Mouse (Mus musculus) brain, embryonic 14.5 days (tissue): ENCODE measurements around the gene Shkbp1.

ENCODE experiments used
- CTCF ChIP-seq: fragments of 200-500 bp; IDR thresholded peaks from 2 replicates; pipeline ENCODE4 v1.5.1; 2012; ENCODE audit warnings: inconsistent platforms, mild to moderate bottlenecking, moderate library complexity, borderline replicate concordance; ENCODE audit not compliant: insufficient read depth, insufficient read length; ENCODE audit errors: extremely low read depth
- POLR2A ChIP-seq: fragments of 200-500 bp; IDR thresholded peaks from 2 replicates; pipeline ENCODE4 v1.6.1; 2012; ENCODE audit warnings: mild to moderate bottlenecking, inconsistent platforms, borderline replicate concordance; ENCODE audit not compliant: poor library complexity, insufficient read depth, insufficient read length, severe bottlenecking; ENCODE audit errors: extremely low read depth

- TF ChIP-seq CTCF (peak; percentile 72), POLR2A (no peak)
These were observed 22.6 kb upstream of the Shkbp1 start for GRCm38 (mm10) chr7:27378431-27378830.
